Mouse (Mus musculus): Measurements from ENCODE around the gene Trappc6b. TPM values are rescaled to one million over a fixed set of nuclear protein-coding genes. Genes with fewer than 3 reads are reported as not detected.
"Not testable (repeated sequence)": the region's sequence is repeated elsewhere in the genome, so short reads cannot be mapped to it uniquely, and the experiment has no call there.

Gene Trappc6b
- polyA plus RNA-seq, 1 experiment from 2014 or later: 168 TPM

DNA sequence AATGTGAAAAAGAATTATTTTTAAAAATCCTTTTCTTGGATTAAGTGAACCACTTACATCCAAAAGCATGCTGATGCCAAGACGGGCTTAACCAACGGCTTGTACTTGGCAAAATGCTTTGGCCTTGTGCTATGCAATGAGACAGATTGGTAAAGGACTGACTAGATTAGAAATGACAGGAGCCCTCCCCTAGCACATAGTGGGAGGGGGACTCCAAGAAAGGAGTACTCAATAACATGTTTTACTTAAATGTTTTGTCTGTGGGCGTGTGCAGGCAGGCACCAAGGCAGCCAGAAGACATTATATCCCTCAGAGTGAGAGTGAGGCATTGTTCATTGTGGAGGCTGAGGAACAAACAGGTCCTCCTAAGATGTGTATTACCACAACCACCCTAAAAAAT lies 12.8 kb upstream of the Trappc6b start:
- H3K27me3 ChIP-seq (replicated peaks): no peaks in the 10 kb centered on the region
- WGBS: 90% methylated on average over 3 of the region's 3 CpGs
- ATAC-seq (ENCODE audit: low FRiP score): no peak
- H3K9me3 ChIP-seq (replicated peaks): no peaks in the 10 kb centered on the region
- no peak overlapping the region for H3K4me3 ChIP-seq (replicated peaks)
- peaks cover 36% of the 10 kb centered on the region for H3K36me3 ChIP-seq
- no peak overlapping the region for H3K4me2 ChIP-seq
- H3K9ac ChIP-seq (replicated peaks): no peak overlapping the region
- H3K27ac ChIP-seq (replicated peaks): no peak overlapping the region
- no peaks in the 10 kb centered on the region for H3K4me1 ChIP-seq

DNA sequence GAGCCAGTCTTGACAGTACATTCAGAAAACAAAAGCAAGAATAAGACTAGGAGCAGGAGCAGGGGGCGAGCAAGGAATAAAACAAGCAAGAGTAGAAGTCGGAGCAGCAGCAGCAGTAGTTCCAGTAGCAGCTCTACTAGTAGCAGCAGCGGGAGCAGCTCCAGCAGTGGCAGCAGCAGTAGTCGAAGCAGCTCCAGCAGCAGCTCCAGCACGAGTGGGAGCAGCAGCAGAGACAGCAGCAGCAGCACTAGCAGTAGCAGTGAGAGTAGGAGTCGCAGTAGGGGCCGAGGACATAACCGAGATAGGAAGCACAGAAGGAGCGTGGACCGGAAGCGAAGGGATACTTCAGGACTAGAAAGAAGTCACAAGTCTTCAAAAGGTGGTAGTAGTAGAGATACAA lies 11.0 kb upstream of the Trappc6b start:
- H3K27me3 ChIP-seq (replicated peaks): no peaks in the 10 kb centered on the region
- H3K4me3 ChIP-seq (replicated peaks): no peak overlapping the region
- H3K36me3 ChIP-seq: peaks cover 43% of the 10 kb centered on the region
- H3K9me3 ChIP-seq (replicated peaks): no peaks in the 10 kb centered on the region
- 91% methylated on average over 11 of the region's 11 CpGs for WGBS
- H3K27ac ChIP-seq (replicated peaks): no peak overlapping the region
- no peak overlapping the region for H3K4me2 ChIP-seq
- no peak for ATAC-seq (ENCODE audit: low FRiP score)
- peaks cover 11% of the 10 kb centered on the region for H3K4me1 ChIP-seq
- no peak overlapping the region for H3K9ac ChIP-seq (replicated peaks)

DNA sequence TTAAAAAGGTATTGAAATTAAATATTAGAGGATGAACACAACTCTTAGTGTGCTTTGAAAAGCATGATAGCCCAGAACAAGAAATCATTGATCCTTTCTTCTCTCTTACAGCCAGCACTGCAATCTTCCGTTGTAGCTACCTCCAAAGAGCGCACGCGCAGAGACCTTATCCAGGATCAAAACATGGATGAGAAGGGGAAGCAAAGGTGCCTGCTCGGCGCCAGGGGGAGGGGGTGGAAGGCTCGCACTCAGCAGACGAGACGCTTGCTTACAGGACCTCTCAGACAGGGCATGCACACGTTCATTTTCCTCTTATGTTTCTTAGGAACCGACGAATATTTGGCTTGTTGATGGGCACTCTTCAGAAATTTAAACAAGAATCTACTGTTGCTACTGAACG lies 7.5 kb upstream of the Trappc6b start:
- H3K4me2 ChIP-seq: no peak overlapping the region
- no peak overlapping the region for H3K9ac ChIP-seq (replicated peaks)
- ATAC-seq (ENCODE audit: low FRiP score): no peak
- H3K4me3 ChIP-seq (replicated peaks): no peak overlapping the region
- 0 out of 2 replicates have a peak, but pooled peaks cover 2% of the 10 kb centered on the region for H3K27me3 ChIP-seq (replicated peaks)
- peaks cover 14% of the 10 kb centered on the region for H3K4me1 ChIP-seq
- no peaks in the 10 kb centered on the region for H3K9me3 ChIP-seq (replicated peaks)
- H3K27ac ChIP-seq (replicated peaks): no peak overlapping the region
- 94% methylated on average over 13 of the region's 13 CpGs for WGBS
- peaks cover 40% of the 10 kb centered on the region for H3K36me3 ChIP-seq

- Histone ChIP-seq H3K9me3 (replicated peaks) (no peaks in the 10 kb centered on the region), H3K4me1 (peaks cover 14% of the 10 kb centered on the region), H3K4me3 (replicated peaks) (peak overlapping the region; percentile 100), H3K27me3 (replicated peaks) (0 out of 2 replicates have a peak, but pooled peaks cover 2% of the 10 kb centered on the region), H3K27ac (replicated peaks) (peak overlapping the region; percentile 95), H3K9ac (replicated peaks) (peak overlapping the region; percentile 97), H3K36me3 (peaks cover 34% of the 10 kb centered on the region), H3K4me2 (peak overlapping the region; percentile 77)
- peak; percentile 56 for ATAC-seq (ENCODE audit: low FRiP score)
- WGBS: under 1% methylated on average over 36 of the region's 41 CpGs
These were observed 5.8 kb upstream of the Trappc6b start for GRCm38 (mm10) chr12:59067095-59067494.

- Histone ChIP-seq H3K4me3 (replicated peaks) (peak within 1 kb of the TSS; percentile 100), H3K9me3 (replicated peaks) (no peaks in the 10 kb centered on the region), H3K27ac (replicated peaks) (peak within 1 kb of the TSS; percentile 95), H3K4me2 (peak within 1 kb of the TSS; percentile 77), H3K4me1 (peaks cover 14% of the 10 kb centered on the region), H3K27me3 (replicated peaks) (0 out of 2 replicates have a peak, but pooled peaks cover 2% of the 10 kb centered on the region), H3K36me3 (peaks cover 28% of the 10 kb centered on the region), H3K9ac (replicated peaks) (peak within 1 kb of the TSS; percentile 97)
- under 1% methylated on average over 35 of the region's 43 CpGs for WGBS
- ATAC-seq (ENCODE audit: low FRiP score): peak; percentile 99
These were observed 5.3 kb upstream of the Trappc6b start, which contains the start of gene Pnn for GRCm38 (mm10) chr12:59066448-59067077. Pnn (plus strand) TSS chr12:59066884.

DNA sequence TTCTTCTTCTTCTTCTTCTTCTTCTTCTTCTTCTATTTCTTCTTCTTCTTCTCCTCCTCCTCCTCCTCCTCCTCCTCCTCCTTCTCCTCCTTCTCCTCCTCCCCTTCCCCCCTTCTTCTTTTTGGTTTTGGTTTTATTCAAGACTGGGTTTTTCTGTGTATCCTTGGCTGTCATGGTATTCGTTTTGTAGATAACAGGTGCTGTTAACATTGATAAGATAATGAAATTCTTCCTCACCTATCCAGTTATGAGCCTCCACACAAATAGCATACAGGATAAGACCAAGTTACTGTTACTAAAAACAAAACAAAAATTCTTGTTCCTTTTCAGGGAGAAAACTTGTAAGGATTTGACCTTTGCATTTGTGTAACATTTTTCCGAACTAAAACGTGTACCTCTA lies 4.5 kb upstream of the Trappc6b start:
- H3K27ac ChIP-seq (replicated peaks): peak overlapping the region; percentile 95
- no peaks in the 10 kb centered on the region for H3K9me3 ChIP-seq (replicated peaks)
- peak overlapping the region; percentile 97 for H3K9ac ChIP-seq (replicated peaks)
- H3K36me3 ChIP-seq: peaks cover 21% of the 10 kb centered on the region
- no peak for ATAC-seq (ENCODE audit: low FRiP score)
- H3K4me3 ChIP-seq (replicated peaks): peak overlapping the region; percentile 100; the same call in 1 of the 2 replicates
- WGBS: 79% methylated on average over 3 of the region's 3 CpGs
- H3K4me1 ChIP-seq: peaks cover 14% of the 10 kb centered on the region
- 0 out of 2 replicates have a peak, but pooled peaks cover 2% of the 10 kb centered on the region for H3K27me3 ChIP-seq (replicated peaks)
- H3K4me2 ChIP-seq: peak overlapping the region; percentile 65

- peaks cover 20% of the 10 kb centered on the region for H3K4me1 ChIP-seq
- no peak overlapping the region for H3K4me3 ChIP-seq (replicated peaks)
- H3K4me2 ChIP-seq: no peak overlapping the region
- no peaks in the 10 kb centered on the region for H3K9me3 ChIP-seq (replicated peaks)
- 0 out of 2 replicates have a peak, but pooled peaks cover 2% of the 10 kb centered on the region for H3K27me3 ChIP-seq (replicated peaks)
- H3K27ac ChIP-seq (replicated peaks): no peak overlapping the region
- ATAC-seq (ENCODE audit: low FRiP score): no peak
- 87% methylated on average over 8 of the region's 8 CpGs for WGBS
- no peak overlapping the region for H3K9ac ChIP-seq (replicated peaks)
- peaks cover 13% of the 10 kb centered on the region for H3K36me3 ChIP-seq
These were observed 3.6 kb upstream of the Trappc6b start for GRCm38 (mm10) chr12:59064837-59065236.

DNA sequence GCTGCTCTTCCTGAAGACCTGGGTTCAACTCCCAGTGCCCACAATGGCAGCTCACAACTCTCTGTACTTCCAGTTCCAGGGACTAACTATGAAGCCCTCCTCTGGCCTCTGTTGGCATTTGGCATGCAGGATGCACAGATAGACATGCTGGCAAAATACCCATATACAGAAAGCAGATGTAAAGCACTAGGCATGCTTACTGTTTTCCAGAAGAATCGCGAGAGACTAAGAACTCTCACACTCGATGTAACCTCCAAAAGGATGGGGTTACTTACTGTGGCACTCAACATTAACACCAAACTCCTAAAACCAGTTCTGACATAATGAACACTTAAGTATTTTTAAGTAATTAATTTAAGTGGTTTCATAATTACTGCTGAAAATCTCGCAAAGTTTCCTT lies 950 bp downstream of the Trappc6b start:
- Histone ChIP-seq H3K4me2 (peak overlapping the region; percentile 74), H3K27ac (replicated peaks) (peak overlapping the region; percentile 97), H3K27me3 (replicated peaks) (0 out of 2 replicates have a peak, but pooled peaks cover 2% of the 10 kb centered on the region), H3K4me3 (replicated peaks) (peak overlapping the region; percentile 73), H3K9ac (replicated peaks) (peak overlapping the region; percentile 89), H3K36me3 (peaks cover 6% of the 10 kb centered on the region; the same call in 1 of the 2 replicates), H3K9me3 (replicated peaks) (no peaks in the 10 kb centered on the region), H3K4me1 (peaks cover 30% of the 10 kb centered on the region)
- no peak for ATAC-seq (ENCODE audit: low FRiP score)
- 59% methylated on average over 4 of the region's 4 CpGs for WGBS

DNA sequence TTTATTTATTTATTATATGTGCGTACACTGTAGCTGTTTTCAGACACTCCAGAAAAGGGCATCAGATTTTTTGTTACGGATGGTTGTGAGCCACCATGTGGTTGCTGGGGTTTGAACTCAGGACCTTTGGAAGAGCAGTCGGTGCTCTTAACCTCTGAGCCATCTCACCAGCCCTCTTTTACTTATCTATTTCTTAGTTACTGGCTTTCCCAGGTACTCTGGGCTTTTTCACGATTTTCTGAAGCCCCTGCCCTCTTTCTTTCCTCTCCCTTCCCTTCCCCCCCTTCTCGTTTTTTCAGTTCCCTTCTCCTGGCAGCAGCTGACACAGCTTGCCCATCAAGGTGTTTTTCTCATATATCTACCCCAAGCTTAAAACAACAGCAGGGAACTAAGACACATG lies 3.0 kb downstream of the Trappc6b start:
- H3K4me3 ChIP-seq (replicated peaks); H3K27ac ChIP-seq (replicated peaks); H3K9me3 ChIP-seq (replicated peaks); H3K27me3 ChIP-seq (replicated peaks); ATAC-seq (ENCODE audit: low FRiP score); H3K9ac ChIP-seq (replicated peaks); H3K36me3 ChIP-seq: not testable (repeated sequence)
- Histone ChIP-seq H3K4me1 (peaks cover 30% of the 10 kb centered on the region), H3K4me2 (0 out of 2 replicates have a peak overlapping the region, but pooled peaks have one; percentile 74)
- 91% methylated on average over 5 of the region's 5 CpGs for WGBS

DNA sequence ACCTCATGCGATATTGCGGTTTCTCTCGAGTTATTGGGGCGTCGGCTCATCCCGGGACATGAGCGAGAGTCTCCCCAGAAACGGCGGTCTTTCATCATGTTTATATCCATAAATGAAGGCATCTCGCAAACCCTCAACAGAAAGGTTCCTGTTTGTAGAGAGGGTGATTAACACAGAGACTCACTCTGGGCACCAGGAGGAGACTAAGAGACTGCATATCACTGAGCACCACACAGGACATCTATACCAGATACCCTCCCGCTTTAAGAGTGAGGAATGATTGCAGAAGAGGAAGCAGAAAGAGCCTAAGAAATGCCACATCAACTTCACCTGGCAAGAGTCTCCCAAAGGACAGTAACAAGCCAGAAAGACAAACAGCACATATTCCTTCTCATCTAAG lies 5.0 kb downstream of the Trappc6b start:
- no peak overlapping the region for H3K4me3 ChIP-seq (replicated peaks)
- no peaks in the 10 kb centered on the region for H3K27me3 ChIP-seq (replicated peaks)
- H3K4me2 ChIP-seq: no peak overlapping the region
- no peak overlapping the region for H3K27ac ChIP-seq (replicated peaks)
- no peak for ATAC-seq (ENCODE audit: low FRiP score)
- no peak overlapping the region for H3K9ac ChIP-seq (replicated peaks)
- no peaks in the 10 kb centered on the region for H3K9me3 ChIP-seq (replicated peaks)
- peaks cover 6% of the 10 kb centered on the region; the same call in 1 of the 2 replicates for H3K36me3 ChIP-seq
- H3K4me1 ChIP-seq: peaks cover 30% of the 10 kb centered on the region
- 95% methylated on average over 11 of the region's 11 CpGs for WGBS

DNA sequence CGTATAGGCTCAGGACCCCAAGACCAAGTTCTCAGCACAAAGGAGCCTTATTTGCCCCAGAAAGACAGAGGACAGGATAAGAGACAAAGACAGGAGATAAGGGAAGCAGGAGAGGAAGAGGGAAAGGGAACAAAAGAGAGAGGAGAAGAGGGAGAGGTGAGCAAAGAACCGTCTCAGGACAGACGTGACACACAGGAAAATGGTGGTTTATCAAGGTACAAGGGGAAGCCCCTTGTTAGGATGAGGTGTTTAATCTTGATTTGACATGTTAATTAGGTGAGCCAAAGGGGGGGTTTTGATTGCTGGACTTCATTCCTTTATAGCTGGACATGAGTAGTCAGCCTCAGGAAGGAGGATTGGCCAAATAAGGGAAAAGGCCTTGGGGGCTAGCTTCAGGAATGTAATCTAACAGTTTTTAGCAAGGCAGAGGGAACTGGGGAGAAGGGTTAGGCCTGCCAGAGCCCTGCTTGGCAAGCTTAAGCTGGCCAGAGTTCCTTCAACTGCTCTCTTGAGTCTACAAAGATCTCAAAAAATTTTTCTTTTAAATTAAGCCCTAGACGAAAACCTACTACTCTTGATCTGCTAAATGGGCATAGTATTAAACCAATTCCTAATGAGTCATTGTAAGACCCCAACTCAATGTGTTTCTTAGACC lies 5.9 kb downstream of the Trappc6b start:
- 88% methylated on average over 4 of the region's 4 CpGs for WGBS
- H3K27ac ChIP-seq (replicated peaks): no peak overlapping the region
- no peaks in the 10 kb centered on the region for H3K9me3 ChIP-seq (replicated peaks)
- H3K9ac ChIP-seq (replicated peaks): no peak overlapping the region
- H3K36me3 ChIP-seq: peaks cover 6% of the 10 kb centered on the region; the same call in 1 of the 2 replicates
- H3K4me3 ChIP-seq (replicated peaks): no peak overlapping the region
- no peaks in the 10 kb centered on the region for H3K27me3 ChIP-seq (replicated peaks)
- peaks cover 27% of the 10 kb centered on the region for H3K4me1 ChIP-seq
- H3K4me2 ChIP-seq: no peak overlapping the region
- ATAC-seq (ENCODE audit: low FRiP score): no peak

- Histone ChIP-seq H3K36me3 (peaks cover 6% of the 10 kb centered on the region; the same call in 1 of the 2 replicates), H3K4me1 (peaks cover 15% of the 10 kb centered on the region), H3K9me3 (replicated peaks) (no peaks in the 10 kb centered on the region), H3K27ac (replicated peaks) (no peak overlapping the region), H3K9ac (replicated peaks) (no peak overlapping the region), H3K4me3 (replicated peaks) (no peak overlapping the region), H3K4me2 (no peak overlapping the region), H3K27me3 (replicated peaks) (no peaks in the 10 kb centered on the region)
- no peak for ATAC-seq (ENCODE audit: low FRiP score)
These were observed 7.3 kb downstream of the Trappc6b start for GRCm38 (mm10) chr12:59053976-59054375.
